Mouse (Mus musculus): Measurements from ENCODE around the gene Rab3a.
A peak's percentile ranks its signal among the peaks of the same experiment; 100 is the strongest.

Gene Rab3a

GRCm38 (mm10) chr8:70801156-70801555, 46.7 kb downstream of the Rab3a start:
- DNase-seq (ENCODE audit: low read depth, low spot score), result peak; percentile 72

- no peak for DNase-seq (ENCODE audit: low read depth, low spot score)
Measured at GRCm38 (mm10) chr8:70801830-70802229, 47.4 kb downstream of the Rab3a start.

GRCm38 (mm10) chr8:70802786-70803510, 48.5 kb downstream of the Rab3a start:
- DNase-seq (ENCODE audit: low read depth, low spot score), result no peak

- DNase-seq (ENCODE audit: low read depth, low spot score), result peak; percentile 59
Measured at GRCm38 (mm10) chr8:70803761-70804480, 49.4 kb downstream of the Rab3a start.

GRCm38 (mm10) chr8:70804481-70805206, 50.2 kb downstream of the Rab3a start, which contains the start of gene Mast3:
Gene Mast3 (minus strand): TSS chr8:70805054.
- DNase-seq (ENCODE audit: low read depth, low spot score), result peak; percentile 86

GRCm38 (mm10) chr8:70806541-70806940, 52.1 kb downstream of the Rab3a start:
- peak; percentile 68 for DNase-seq (ENCODE audit: low read depth, low spot score)

GRCm38 (mm10) chr8:70807304-70807703, 52.8 kb downstream of the Rab3a start:
- no peak for DNase-seq (ENCODE audit: low read depth, low spot score)

- peak; percentile 69 for DNase-seq (ENCODE audit: low read depth, low spot score)
Measured at GRCm38 (mm10) chr8:70808239-70808638, 53.8 kb downstream of the Rab3a start, which contains the start of gene Il12rb1. Gene Il12rb1 (plus strand): TSS chr8:70808449.
